Mouse (Mus musculus) forebrain, embryonic 12.5 days (tissue): Measurements from ENCODE around the gene Igsf8. TPM values are rescaled to one million over a fixed set of nuclear protein-coding genes. Genes with fewer than 3 reads are reported as not detected.

Experiments used
- polyA plus RNA-seq: library from polyadenylated mRNA; unstranded; fragments of >200 nt; fragmentation: Nextera tagmentation; extraction: Ambion mirVana; gene quantifications from 2 replicates; pipeline ENCODE4 v1.2.1, GENCODE M21; 2016

The Igsf8 gene
- polyA plus RNA-seq, 1 experiment from 2014 or later: 127 TPM

Other genes starting within 250 kb of the Igsf8 start
- 61.9 and 63.2 TPM in 2 replicates for gene Vangl2, start 233.2 kb upstream of the Igsf8 start, polyA plus RNA-seq
- gene Nhlh1, start 204.1 kb upstream of the Igsf8 start, polyA plus RNA-seq: 9.0 and 9.8 TPM in 2 replicates
- 199 and 222 TPM in 2 replicates for gene Copa, start 179.1 kb upstream of the Igsf8 start, polyA plus RNA-seq
- 107 and 111 TPM in 2 replicates for gene Ncstn, start 178.8 kb upstream of the Igsf8 start, polyA plus RNA-seq
- gene Pex19, start 134.9 kb upstream of the Igsf8 start, polyA plus RNA-seq: 157 and 162 TPM in 2 replicates
- 139 and 143 TPM in 2 replicates for gene Dcaf8, start 113.6 kb upstream of the Igsf8 start, polyA plus RNA-seq
- 405 and 443 TPM in 2 replicates for gene Pea15a, start 54.8 kb upstream of the Igsf8 start, polyA plus RNA-seq
- 1.6 and 2.3 TPM in 2 replicates for gene Casq1, start 41.8 kb upstream of the Igsf8 start, polyA plus RNA-seq
- 0.05 and 0.06 TPM in 2 replicates for gene Atp1a4, start 3.2 kb upstream of the Igsf8 start, polyA plus RNA-seq
- 9.5 and 10.8 TPM in 2 replicates for gene Atp1a2, start 36.4 kb downstream of the Igsf8 start, polyA plus RNA-seq
- gene Kcnj9, start 67.7 kb downstream of the Igsf8 start, polyA plus RNA-seq: 2.5 and 2.8 TPM in 2 replicates
- gene Kcnj10, start 79.6 kb downstream of the Igsf8 start, polyA plus RNA-seq: 0.93 and 1.2 TPM in 2 replicates
- 10.9 and 11.5 TPM in 2 replicates for gene Pigm, start 114.9 kb downstream of the Igsf8 start, polyA plus RNA-seq
- gene Slamf9, start 213.7 kb downstream of the Igsf8 start, polyA plus RNA-seq: 0.15 TPM in 1 of 2 replicates, not detected in the other
- gene Igsf9, start 220.1 kb downstream of the Igsf8 start, polyA plus RNA-seq: 102 TPM in 2 replicates
- 40.0 and 45.7 TPM in 2 replicates for gene Tagln2, start 238.4 kb downstream of the Igsf8 start, polyA plus RNA-seq